Mouse (Mus musculus): ENCODE measurements around the gene Pdzrn4. TPM values are rescaled to one million over a fixed set of nuclear protein-coding genes. Genes with fewer than 3 reads are reported as not detected.
A peak's percentile ranks its signal among the peaks of the same experiment; 100 is the strongest.
"Not testable (repeated sequence)": the region's sequence is repeated elsewhere in the genome, so short reads cannot be mapped to it uniquely, and the experiment has no call there.

The Pdzrn4 gene
- 15.9 and 17.4 TPM in 2 replicates for polyA plus RNA-seq (2016; fragmentation: Nextera tagmentation; extraction: Ambion mirVana)

- Histone ChIP-seq H3K27me3 (replicated peaks) (peaks cover 28% of the 10 kb centered on the region), H3K4me1 (peaks cover 11% of the 10 kb centered on the region; the same call in 1 of the 2 replicates), H3K36me3 (no peaks in the 10 kb centered on the region), H3K9ac (peak within 1 kb of the TSS; percentile 59), H3K27ac (no peak within 1 kb of the TSS), H3K4me3 (peak within 1 kb of the TSS; percentile 57), H3K4me2 (replicated peaks) (peak within 1 kb of the TSS; percentile 99), H3K9me3 (no peaks in the 10 kb centered on the region)
- under 1% methylated on average over 65 of the region's 65 CpGs for WGBS
- ATAC-seq (ENCODE audit: low FRiP score, low read depth) = peak; percentile 81; the same call in 1 of the 2 replicates
These were observed at the start of gene Pdzrn4 for GRCm38 (mm10) chr15:92396770-92397608. Pdzrn4 (plus strand) TSS chr15:92396881.

DNA sequence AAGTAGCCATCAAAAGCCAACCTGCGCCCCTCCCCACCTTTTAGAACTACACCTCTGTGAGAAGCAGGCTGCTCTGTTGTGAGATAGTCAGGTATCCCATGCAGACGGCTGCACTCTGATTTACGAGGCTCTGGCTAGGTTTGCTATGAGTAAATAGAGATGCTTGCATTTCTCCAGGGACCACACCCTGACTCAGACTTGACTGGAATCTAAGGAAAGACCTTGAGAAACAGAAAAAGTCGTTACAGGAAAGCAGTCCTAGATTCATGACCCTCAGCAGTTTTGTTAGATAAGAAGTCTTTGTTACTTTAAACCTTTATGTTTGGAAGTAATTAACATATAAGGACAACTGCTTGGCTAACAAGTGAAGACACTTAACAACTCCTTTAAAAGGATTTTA lies 49.3 kb upstream of the Pdzrn4 start:
- WGBS = 62% methylated on average over 4 of the region's 4 CpGs
- Histone ChIP-seq H3K27me3 (replicated peaks) (no peaks in the 10 kb centered on the region), H3K9me3 (no peaks in the 10 kb centered on the region), H3K27ac (no peak overlapping the region), H3K9ac (no peak overlapping the region), H3K4me2 (replicated peaks) (no peak overlapping the region), H3K4me3 (no peak overlapping the region), H3K36me3 (no peaks in the 10 kb centered on the region), H3K4me1 (peaks cover 5% of the 10 kb centered on the region)
- ATAC-seq (ENCODE audit: low FRiP score, low read depth) = no peak

GRCm38 (mm10) chr15:92347902-92348301 lies 48.8 kb upstream of the Pdzrn4 start:
- WGBS = 25% methylated on average over 3 of the region's 3 CpGs
- Histone ChIP-seq H3K9me3 (no peaks in the 10 kb centered on the region), H3K9ac (no peak overlapping the region), H3K27ac (no peak overlapping the region), H3K4me3 (no peak overlapping the region), H3K4me2 (replicated peaks) (no peak overlapping the region), H3K27me3 (replicated peaks) (no peaks in the 10 kb centered on the region), H3K36me3 (no peaks in the 10 kb centered on the region), H3K4me1 (peaks cover 5% of the 10 kb centered on the region)
- ATAC-seq (ENCODE audit: low FRiP score, low read depth) = peak; percentile 85

DNA sequence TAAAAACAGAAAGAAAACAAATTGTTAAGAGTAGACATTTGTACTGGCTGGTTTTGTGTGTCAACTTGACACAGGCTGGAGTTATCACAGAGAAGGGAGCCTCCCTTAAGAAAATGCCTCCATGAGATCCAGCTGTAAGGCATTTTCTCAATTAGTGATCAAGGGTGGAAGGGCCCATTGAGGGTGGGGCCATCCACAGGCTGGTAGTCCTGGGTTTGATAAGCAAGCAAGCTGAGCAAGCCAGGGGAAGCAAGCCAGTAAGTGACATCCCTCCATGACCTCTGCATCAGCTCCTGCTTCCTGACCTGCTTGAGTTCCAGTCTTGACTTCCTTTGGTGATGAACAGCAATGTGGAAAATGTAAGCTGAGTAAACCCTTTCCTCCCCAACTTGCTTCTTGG lies 48.2 kb upstream of the Pdzrn4 start:
- H3K27me3 ChIP-seq (replicated peaks); H3K36me3 ChIP-seq; ATAC-seq (ENCODE audit: low FRiP score, low read depth); H3K9ac ChIP-seq; H3K9me3 ChIP-seq; H3K4me3 ChIP-seq; H3K4me2 ChIP-seq (replicated peaks); H3K27ac ChIP-seq; H3K4me1 ChIP-seq: not testable (repeated sequence)

GRCm38 (mm10) chr15:92364153-92364552 lies 32.5 kb upstream of the Pdzrn4 start:
- no peaks in the 10 kb centered on the region for H3K36me3 ChIP-seq
- no peaks in the 10 kb centered on the region for H3K27me3 ChIP-seq (replicated peaks)
- no peak overlapping the region for H3K27ac ChIP-seq
- WGBS = 68% methylated on average over 6 of the region's 6 CpGs
- no peak overlapping the region for H3K4me2 ChIP-seq (replicated peaks)
- H3K9me3 ChIP-seq = no peaks in the 10 kb centered on the region
- H3K4me3 ChIP-seq = no peak overlapping the region
- no peak for ATAC-seq (ENCODE audit: low FRiP score, low read depth)
- H3K4me1 ChIP-seq = no peaks in the 10 kb centered on the region
- no peak overlapping the region for H3K9ac ChIP-seq

- no peaks in the 10 kb centered on the region for H3K27me3 ChIP-seq (replicated peaks)
- ATAC-seq (ENCODE audit: low FRiP score, low read depth) = no peak
- no peak overlapping the region for H3K4me2 ChIP-seq (replicated peaks)
- no peaks in the 10 kb centered on the region for H3K36me3 ChIP-seq
- no peak overlapping the region for H3K9ac ChIP-seq
- H3K4me1 ChIP-seq = no peaks in the 10 kb centered on the region
- H3K27ac ChIP-seq = no peak overlapping the region
- no peaks in the 10 kb centered on the region for H3K9me3 ChIP-seq
- H3K4me3 ChIP-seq = no peak overlapping the region
These were observed 32.1 kb upstream of the Pdzrn4 start for GRCm38 (mm10) chr15:92364592-92364991.

- peaks cover 11% of the 10 kb centered on the region; the same call in 1 of the 2 replicates for H3K4me1 ChIP-seq
- ATAC-seq (ENCODE audit: low FRiP score, low read depth) = no peak
- WGBS = 86% methylated on average over 5 of the region's 5 CpGs
- H3K9ac ChIP-seq = no peak overlapping the region
- no peaks in the 10 kb centered on the region for H3K9me3 ChIP-seq
- H3K27ac ChIP-seq = no peak overlapping the region
- no peak overlapping the region for H3K4me3 ChIP-seq
- no peaks in the 10 kb centered on the region for H3K36me3 ChIP-seq
- H3K4me2 ChIP-seq (replicated peaks) = no peak overlapping the region
- peaks cover 28% of the 10 kb centered on the region for H3K27me3 ChIP-seq (replicated peaks)
These were observed 1.9 kb upstream of the Pdzrn4 start for GRCm38 (mm10) chr15:92394811-92395210.

GRCm38 (mm10) chr15:92398747-92399146 lies 2.1 kb downstream of the Pdzrn4 start:
- H3K4me3 ChIP-seq = no peak overlapping the region
- H3K36me3 ChIP-seq = no peaks in the 10 kb centered on the region
- peaks cover 11% of the 10 kb centered on the region; the same call in 1 of the 2 replicates for H3K4me1 ChIP-seq
- H3K9me3 ChIP-seq = no peaks in the 10 kb centered on the region
- H3K4me2 ChIP-seq (replicated peaks) = no peak overlapping the region
- ATAC-seq (ENCODE audit: low FRiP score, low read depth) = no peak
- H3K27ac ChIP-seq = no peak overlapping the region
- 44% methylated on average over 2 of the region's 2 CpGs for WGBS
- H3K27me3 ChIP-seq (replicated peaks) = peaks cover 28% of the 10 kb centered on the region
- H3K9ac ChIP-seq = no peak overlapping the region

- H3K4me1 ChIP-seq = peaks cover 11% of the 10 kb centered on the region; the same call in 1 of the 2 replicates
- no peak overlapping the region for H3K4me3 ChIP-seq
- H3K27me3 ChIP-seq (replicated peaks) = peaks cover 28% of the 10 kb centered on the region
- no peaks in the 10 kb centered on the region for H3K36me3 ChIP-seq
- WGBS = 76% methylated on average over 5 of the region's 5 CpGs
- H3K9me3 ChIP-seq = no peaks in the 10 kb centered on the region
- ATAC-seq (ENCODE audit: low FRiP score, low read depth) = no peak
- H3K4me2 ChIP-seq (replicated peaks) = no peak overlapping the region
- no peak overlapping the region for H3K9ac ChIP-seq
- H3K27ac ChIP-seq = no peak overlapping the region
These were observed 2.6 kb downstream of the Pdzrn4 start for GRCm38 (mm10) chr15:92399278-92399677.

DNA sequence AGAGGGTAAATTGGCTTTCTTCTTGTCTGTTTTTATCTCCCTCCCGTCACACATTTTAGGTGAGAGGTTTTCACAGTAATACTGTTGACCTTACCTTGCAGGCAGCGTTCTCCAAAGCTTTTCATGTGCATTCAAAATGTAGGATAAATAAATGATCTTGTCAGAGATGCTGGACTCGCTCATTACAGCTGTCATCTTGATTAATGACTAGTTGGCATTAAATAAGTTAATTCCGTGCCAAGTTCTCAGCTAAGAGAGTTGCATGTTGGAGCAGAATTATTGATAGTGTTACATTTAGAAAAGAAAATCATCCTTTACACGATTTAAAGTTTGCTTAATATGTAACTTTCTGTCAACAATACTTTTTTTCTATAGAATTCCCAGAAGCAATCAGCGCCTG lies 4.9 kb downstream of the Pdzrn4 start:
- no peak for ATAC-seq (ENCODE audit: low FRiP score, low read depth)
- peaks cover 18% of the 10 kb centered on the region for H3K27me3 ChIP-seq (replicated peaks)
- 62% methylated on average over 6 of the region's 6 CpGs for WGBS

GRCm38 (mm10) chr15:92415323-92415722 lies 18.6 kb downstream of the Pdzrn4 start:
- no peak overlapping the region for H3K4me3 ChIP-seq
- ATAC-seq (ENCODE audit: low FRiP score, low read depth) = no peak
- no peak overlapping the region for H3K4me2 ChIP-seq (replicated peaks)
- H3K27ac ChIP-seq = no peak overlapping the region
- no peaks in the 10 kb centered on the region for H3K9me3 ChIP-seq
- no peak overlapping the region for H3K9ac ChIP-seq
- H3K36me3 ChIP-seq = no peaks in the 10 kb centered on the region
- H3K27me3 ChIP-seq (replicated peaks) = no peaks in the 10 kb centered on the region
- 8% methylated on average over 4 of the region's 4 CpGs for WGBS
- H3K4me1 ChIP-seq = peaks cover 3% of the 10 kb centered on the region; the same call in 1 of the 2 replicates

More for the DNA sequence above, 4.9 kb downstream of the Pdzrn4 start:
- Histone ChIP-seq H3K36me3 (no peaks in the 10 kb centered on the region), H3K4me3 (no peak overlapping the region), H3K4me1 (peaks cover 11% of the 10 kb centered on the region; the same call in 1 of the 2 replicates), H3K4me2 (replicated peaks) (no peak overlapping the region), H3K9ac (no peak overlapping the region), H3K27ac (no peak overlapping the region), H3K9me3 (no peaks in the 10 kb centered on the region)

DNA sequence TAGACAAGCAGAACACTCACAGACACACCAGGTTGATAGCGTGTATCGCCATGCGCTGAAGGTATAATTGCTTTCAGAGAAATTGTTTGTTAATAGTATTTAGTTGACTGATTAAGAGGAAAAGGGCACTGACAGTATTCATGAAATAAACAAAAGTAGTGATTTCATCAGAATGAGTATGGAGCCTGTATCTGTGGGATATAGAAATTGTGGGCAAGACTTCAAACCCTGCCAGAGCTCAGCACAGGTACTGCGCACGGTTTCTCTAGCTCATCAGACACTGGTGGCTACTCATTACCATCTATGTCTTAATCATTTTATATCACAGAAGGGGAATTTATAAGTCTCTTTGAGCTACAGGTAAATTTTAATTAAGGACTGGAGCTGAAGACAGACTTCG lies 19.5 kb downstream of the Pdzrn4 start:
- H3K36me3 ChIP-seq = no peaks in the 10 kb centered on the region
- no peaks in the 10 kb centered on the region for H3K9me3 ChIP-seq
- H3K4me2 ChIP-seq (replicated peaks) = no peak overlapping the region
- H3K27me3 ChIP-seq (replicated peaks) = no peaks in the 10 kb centered on the region
- H3K27ac ChIP-seq = no peak overlapping the region
- no peak overlapping the region for H3K4me3 ChIP-seq
- no peak for ATAC-seq (ENCODE audit: low FRiP score, low read depth)
- H3K9ac ChIP-seq = no peak overlapping the region
- WGBS = 90% methylated on average over 6 of the region's 6 CpGs
- H3K4me1 ChIP-seq = peaks cover 3% of the 10 kb centered on the region; the same call in 1 of the 2 replicates

- H3K9me3 ChIP-seq = no peaks in the 10 kb centered on the region
- H3K27ac ChIP-seq = no peak overlapping the region
- 60% methylated on average over 7 of the region's 7 CpGs for WGBS
- H3K4me3 ChIP-seq = no peak overlapping the region
- ATAC-seq (ENCODE audit: low FRiP score, low read depth) = no peak
- H3K9ac ChIP-seq = no peak overlapping the region
- H3K4me2 ChIP-seq (replicated peaks) = no peak overlapping the region
- no peaks in the 10 kb centered on the region for H3K27me3 ChIP-seq (replicated peaks)
- H3K4me1 ChIP-seq = peaks cover 3% of the 10 kb centered on the region; the same call in 1 of the 2 replicates
- H3K36me3 ChIP-seq = no peaks in the 10 kb centered on the region
These were observed 20.0 kb downstream of the Pdzrn4 start for GRCm38 (mm10) chr15:92416658-92417057.
